Mouse (Mus musculus) thymus, adult 18-20 months (tissue): ENCODE measurements around the gene Gm28035.

Experiments
- DNase-seq, 2 experiments: peaks; one replicate each; pipeline ENCODE4 v3.0.0; 2022; ENCODE audit warnings: mixed read lengths in 2 of 2

The Gm28035 gene

GRCm38 (mm10) chr2:30238906-30239465, 1.4 kb upstream of the Gm28035 start:
- DNase-seq = no peak

- no peak for DNase-seq
Observed at GRCm38 (mm10) chr2:30239777-30240176, 590 bp upstream of the Gm28035 start.

GRCm38 (mm10) chr2:30242509-30242908, 2.1 kb downstream of the Gm28035 start:
- no peak for DNase-seq

- DNase-seq = no peak
Observed at GRCm38 (mm10) chr2:30243391-30243790, 3.0 kb downstream of the Gm28035 start.

GRCm38 (mm10) chr2:30244595-30245178, 4.3 kb downstream of the Gm28035 start:
- no peak for DNase-seq

GRCm38 (mm10) chr2:30247036-30247435, 6.7 kb downstream of the Gm28035 start:
- no peak for DNase-seq

GRCm38 (mm10) chr2:30247681-30248080, 7.3 kb downstream of the Gm28035 start:
- DNase-seq = no peak

DNA sequence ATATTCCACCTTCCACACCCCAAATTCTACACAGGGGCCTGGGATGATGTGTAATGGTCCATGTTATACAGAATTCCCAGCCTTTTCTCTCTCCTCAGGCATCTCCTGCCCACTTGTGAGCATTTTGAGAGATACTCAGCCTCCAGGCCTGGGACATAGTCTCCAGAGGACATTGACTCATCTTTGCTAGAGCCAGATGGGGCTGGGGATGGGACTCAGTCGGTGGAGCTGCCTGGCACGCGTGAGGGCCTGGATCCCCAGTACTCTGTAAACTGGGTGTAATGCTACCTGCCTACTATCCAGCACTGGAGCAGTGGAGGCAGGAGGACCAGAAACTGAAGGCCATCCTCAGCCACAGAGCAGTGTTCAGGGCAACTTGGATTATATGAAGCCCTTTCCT, 8.8 kb downstream of the Gm28035 start:
- no peak for DNase-seq

DNA sequence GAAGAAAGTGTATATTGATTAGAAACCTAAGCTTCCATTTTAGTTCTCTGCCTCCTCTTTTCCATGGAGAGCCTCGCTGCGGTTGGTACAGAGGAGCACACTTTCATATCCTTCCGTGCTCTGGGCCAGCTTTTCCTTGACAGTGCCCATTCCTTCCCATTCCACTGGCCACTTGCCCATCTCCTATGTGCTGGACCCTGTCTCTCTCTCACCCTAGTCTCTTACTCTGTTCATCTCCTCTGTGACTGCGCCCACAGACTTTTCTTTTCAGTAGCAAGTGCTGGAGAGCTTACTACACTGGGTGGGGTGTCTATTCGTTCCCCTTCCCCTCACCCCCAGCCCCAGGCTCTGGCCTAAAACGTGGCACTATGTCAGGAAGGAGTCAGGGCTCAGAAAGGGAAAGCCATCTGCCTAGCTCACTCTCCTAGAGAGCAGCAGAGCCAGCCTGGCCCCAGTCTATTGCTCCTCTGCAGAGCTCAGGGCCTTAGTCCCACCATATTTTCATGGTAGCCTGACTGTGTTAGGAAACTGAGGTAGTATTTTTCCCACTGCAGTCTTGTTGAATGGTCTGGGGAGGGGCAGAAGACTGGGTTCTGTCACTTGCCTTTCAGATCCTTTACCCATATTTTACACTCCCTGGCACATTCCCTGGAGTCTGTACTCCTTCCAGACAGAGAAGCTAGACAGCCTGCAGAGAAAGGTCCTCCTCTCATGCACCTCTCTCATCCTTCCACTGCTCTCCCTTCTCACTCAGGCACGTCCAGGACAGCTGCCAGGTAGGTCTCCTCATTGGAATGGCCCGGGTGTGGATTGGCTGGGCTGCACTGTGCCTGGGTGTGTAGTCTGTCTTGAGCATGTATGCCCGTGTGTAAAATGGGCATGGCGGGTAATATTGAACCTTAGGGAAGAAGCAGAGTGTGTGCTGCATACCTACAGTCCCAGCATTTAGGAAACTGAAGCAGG, 10.1 kb downstream of the Gm28035 start:
- peak in 1 of 2 experiments; percentile 3 for DNase-seq

GRCm38 (mm10) chr2:30251417-30252104, 11.2 kb downstream of the Gm28035 start:
- DNase-seq = peak; percentile 67 to 82

DNA sequence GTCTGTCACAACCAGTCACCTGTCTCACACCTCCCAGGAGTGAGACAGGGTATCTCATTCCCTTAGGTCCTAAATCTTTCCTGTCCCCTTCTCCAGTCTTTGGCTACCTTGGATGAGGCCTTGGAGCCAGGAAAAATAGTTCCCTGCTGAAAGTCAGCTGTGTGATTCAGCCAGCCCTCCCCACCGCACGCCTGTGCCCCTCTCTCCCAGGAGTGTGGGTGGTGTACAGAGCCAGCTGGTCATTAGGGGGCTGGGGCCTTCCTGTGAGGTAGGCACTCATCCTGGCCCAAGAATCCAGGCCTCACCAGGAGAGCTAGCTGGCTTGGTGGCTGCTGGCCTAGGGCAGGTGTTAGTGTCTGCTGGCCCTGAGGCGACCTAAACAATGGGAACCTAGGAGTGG, 12.2 kb downstream of the Gm28035 start:
- DNase-seq = no peak

DNA sequence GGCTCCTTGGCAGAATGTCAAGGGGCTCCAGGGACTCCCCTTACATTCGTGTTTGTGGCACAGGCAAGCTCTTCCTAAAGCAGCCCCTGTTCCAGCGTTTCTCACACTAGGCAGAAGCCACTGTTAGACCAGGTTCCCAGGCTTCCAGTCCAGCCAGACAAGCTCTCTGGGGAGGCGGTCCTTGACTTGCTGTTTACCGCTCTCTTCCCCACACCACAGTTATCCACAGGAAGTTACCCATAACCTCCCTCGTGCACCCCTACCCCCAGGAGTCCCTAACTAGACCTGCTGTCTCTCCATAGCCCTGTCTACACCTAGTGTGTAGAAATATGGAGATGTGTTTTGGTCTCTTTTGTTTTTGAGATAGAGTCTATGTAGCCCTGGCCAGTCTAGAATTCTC, 13.4 kb downstream of the Gm28035 start:
- DNase-seq = peak in 1 of 2 experiments; percentile 10

DNA sequence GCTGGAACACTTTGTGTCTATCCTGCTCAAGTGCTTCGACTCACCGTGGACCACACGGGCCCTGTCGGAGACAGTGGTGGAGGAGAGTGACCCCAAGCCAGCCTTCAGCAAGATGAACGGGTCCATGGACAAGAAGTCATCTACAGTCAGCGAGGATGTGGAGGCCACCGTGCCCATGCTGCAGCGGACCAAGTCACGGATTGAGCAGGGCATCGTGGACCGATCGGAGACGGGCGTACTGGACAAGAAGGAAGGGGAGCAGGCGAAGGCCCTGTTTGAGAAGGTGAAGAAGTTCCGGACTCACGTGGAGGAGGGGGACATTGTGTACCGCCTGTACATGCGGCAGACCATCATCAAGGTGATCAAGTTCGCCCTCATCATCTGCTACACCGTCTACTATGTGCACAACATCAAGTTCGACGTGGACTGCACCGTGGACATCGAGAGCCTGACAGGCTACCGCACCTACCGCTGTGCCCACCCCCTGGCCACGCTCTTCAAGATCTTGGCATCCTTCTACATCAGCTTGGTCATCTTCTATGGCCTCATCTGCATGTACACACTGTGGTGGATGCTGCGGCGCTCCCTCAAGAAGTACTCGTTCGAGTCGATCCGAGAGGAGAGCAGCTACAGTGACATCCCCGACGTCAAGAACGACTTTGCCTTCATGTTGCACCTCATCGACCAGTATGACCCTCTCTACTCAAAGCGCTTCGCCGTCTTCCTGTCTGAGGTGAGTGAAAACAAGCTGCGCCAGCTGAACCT, 15.4 kb downstream of the Gm28035 start:
- DNase-seq = peak in 1 of 2 experiments; percentile 3

- peak in 1 of 2 experiments; percentile 4 for DNase-seq
Observed at GRCm38 (mm10) chr2:30256616-30257350, 16.4 kb downstream of the Gm28035 start.

DNA sequence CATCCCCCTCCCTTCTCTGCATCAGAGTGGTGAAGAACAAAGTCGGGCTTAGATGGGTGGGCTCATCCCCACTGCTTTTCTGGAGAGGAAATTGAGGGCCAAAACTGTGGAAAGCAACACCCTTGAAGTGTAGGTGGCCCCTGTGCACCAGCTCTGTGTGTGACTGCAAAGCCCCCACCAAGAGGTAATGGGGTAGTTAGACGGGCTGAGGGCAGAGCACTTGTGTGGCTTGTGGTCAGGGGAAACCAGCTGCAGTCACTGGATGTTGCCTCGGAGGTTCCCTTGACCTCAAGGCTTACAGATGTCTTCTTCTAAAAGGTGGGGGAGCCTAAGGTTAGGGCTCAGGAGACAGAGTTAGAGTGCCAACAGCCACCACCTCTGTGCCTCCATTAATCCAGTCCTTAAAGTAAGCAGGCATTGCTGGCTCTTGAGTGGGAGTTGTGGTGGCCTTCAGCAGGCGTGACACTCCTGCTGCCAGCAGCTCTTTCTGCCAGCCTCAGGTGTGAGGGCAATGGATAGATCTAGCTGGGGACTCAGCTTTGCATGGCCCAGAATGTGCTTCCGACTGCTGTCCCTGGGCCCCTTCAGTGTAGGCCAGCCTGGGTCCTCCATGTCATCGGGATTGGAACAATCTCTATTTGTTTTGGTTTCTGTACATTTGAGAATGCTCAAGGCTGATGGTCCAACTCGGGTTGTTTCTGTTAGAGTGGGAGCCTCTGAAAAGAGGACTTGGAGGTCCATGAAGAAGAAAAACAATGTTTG, 17.5 kb downstream of the Gm28035 start:
- peak in 1 of 2 experiments; percentile 9 for DNase-seq

GRCm38 (mm10) chr2:30258600-30258999, 18.2 kb downstream of the Gm28035 start:
- peak in 1 of 2 experiments; percentile 9 for DNase-seq

DNA sequence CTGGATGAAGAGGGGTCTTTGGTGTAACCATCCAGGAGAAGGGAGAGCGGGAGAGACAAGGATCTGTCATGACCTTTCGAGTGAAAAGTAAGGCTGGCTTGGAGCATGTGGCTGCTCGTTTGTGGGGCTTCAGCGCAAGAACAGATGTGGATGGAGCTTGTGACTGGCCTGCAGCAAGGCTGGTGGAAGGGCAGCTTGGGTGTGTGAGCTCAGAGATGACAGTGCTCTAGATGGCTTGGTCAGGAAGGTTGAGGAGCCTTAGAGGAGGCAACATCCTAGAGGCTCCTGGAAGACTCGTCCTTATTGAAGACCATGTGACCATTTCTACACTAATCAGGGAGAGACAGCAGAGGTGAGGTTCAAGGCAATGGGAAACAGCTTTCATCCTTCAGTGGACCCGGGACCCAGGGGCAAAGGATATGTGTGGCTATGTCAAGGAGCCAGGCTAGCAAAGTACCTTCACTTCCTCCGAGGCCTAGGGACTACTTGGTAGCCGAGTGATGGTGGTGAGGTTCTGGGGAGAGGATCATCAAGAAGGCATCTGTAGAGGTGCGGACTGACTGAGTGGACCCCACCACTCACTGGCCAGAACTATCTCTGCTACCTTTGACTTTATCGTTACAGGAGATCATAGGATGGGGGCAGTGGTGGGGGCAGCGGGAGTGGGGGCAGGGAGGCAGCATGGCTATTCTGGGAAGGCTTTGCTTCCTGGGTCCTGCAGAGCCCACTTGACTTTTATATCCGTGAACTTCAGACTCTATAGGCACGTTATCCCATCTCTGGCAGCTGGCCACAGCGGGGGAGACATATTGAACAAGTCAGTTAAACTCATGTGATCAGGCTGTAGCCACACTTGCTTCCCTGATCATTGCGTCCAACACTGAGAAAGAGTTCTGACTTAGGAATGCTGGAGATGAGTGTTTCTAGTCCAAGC, 19.0 kb downstream of the Gm28035 start:
- peak in 1 of 2 experiments; percentile 3 for DNase-seq

DNA sequence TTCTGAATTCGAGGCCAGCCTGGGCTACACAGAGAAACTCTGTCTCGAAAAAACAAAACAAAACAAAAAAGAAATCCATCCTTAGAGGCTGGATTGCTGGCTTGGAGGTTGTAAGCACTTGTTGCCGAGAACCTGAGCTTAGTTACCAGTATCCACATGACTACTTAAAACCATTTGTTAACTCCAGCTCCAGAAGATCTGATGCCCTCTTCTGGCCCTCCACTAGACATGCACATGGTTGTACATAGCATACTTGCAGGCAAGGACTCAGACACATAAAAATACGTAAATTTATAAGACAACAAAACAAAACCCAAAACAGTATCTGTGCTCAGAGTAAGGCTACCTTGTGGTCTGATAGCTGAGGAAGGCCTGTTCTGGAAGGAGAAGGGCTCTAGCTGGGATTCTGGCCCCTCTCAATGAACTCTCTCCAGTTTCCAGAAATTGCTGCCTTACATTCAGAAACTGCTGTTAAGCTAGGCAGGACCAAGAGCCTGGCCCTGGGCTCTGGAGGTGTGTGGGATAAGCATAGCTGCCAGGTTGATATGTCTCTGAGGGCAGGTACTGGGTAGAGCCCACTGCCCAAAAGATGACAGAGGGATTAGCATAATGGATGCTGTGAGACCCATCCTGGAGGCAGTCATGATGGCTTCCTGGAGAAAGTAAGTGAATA, 20.8 kb downstream of the Gm28035 start:
- no peak for DNase-seq
